Mouse (Mus musculus) A20 (cell line): ENCODE measurements around the gene N4bp2.
"Not testable (repeated sequence)": the region's sequence is repeated elsewhere in the genome, so short reads cannot be mapped to it uniquely, and the experiment has no call there.

Experiments
- DNase-seq: peaks from one replicate; pipeline ENCODE4 v3.0.0-alpha.2; 2011; ENCODE audit warnings: low read depth, low spot score

Gene N4bp2

DNA sequence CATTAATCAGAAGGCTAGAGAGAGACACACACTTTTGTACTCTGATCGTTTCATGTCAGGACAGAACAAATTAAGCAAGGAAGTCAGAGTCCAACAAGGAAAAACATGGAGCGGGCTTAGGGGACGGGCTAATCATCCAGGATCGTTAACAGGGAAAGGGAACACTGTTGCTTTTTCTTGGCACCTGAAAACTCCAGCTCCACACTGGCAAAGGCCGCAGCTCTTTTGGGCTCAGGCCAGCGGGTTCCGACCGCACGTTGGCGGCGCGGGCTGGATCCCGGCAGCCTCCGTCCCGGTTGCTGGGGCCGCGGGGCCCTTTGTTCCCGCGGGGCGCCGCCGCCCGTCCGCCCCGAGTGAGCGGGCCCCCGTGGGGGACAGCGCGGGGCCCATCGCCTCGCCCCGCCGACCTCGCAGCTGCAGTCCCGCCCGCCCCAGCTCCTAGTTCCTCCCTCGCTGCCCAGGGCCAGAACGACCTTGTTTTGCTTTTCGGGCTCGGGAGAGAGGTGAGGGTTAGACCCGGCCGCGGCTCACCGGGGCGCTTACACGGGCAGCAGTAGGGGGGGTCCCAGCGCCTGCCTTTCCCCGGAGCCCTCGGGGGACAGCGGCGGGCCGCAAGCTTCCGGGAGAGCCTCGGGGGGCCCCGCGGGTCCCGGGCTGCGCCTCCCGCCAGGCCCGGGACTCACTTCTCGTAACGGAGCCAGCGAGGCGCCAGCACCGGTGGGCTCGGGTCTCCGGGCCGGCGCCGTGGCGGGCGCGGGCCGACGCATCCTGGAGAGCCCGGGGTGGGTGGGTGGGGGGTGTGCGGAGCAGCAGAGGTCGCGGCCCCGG is at the start of gene N4bp2:
Gene N4bp2 (plus strand): TSS at position 434 of the 828 bp plus-strand sequence.
- DNase-seq: peak; percentile 83

- DNase-seq: no peak
Measured at GRCm38 (mm10) chr5:65715084-65715483, 48.2 kb upstream of the N4bp2 start.

- no peak for DNase-seq
Measured at GRCm38 (mm10) chr5:65717063-65717902, 46.0 kb upstream of the N4bp2 start.

DNA sequence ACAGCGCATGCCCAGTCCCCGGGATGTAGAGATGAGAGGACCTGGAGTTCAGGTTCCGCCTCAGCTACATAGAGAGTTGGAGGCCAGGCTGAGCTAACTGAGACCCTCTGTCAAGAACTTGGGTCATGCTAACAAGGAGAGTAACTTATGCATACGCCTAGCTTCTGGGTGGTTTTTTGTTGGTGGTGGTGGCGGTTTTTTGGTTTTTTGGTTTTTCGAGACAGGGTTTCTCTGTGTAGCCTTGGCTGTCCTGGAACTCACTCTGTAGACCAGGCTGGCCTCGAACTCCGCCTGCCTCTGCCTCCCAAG is 45.5 kb upstream of the N4bp2 start:
- not testable (repeated sequence) for DNase-seq

DNA sequence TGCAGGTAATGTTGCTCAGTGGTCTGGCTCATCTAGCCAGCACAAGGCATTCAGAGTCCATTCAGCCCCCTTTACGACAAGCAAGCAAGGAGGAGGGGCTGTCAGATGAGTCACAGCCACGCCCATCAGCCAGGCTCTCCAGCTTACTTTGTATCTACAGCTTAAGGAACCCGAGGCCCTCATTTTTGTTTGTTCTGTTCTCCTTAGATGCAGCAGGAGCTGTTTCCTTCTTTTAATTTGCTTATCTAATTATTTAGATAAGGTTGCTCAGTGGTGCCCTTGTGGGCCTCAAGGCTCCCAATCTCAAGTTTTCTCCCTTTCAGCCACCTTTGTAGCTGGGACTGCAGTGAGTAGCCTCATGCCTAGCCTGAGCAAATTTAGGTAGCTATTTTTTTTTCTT is 45.0 kb upstream of the N4bp2 start:
- no peak for DNase-seq

GRCm38 (mm10) chr5:65724311-65725054 is 38.8 kb upstream of the N4bp2 start:
- DNase-seq: peak; percentile 95

GRCm38 (mm10) chr5:65731173-65732007 is 31.9 kb upstream of the N4bp2 start:
- no peak for DNase-seq

GRCm38 (mm10) chr5:65735601-65736000 is 27.7 kb upstream of the N4bp2 start:
- DNase-seq: no peak

DNA sequence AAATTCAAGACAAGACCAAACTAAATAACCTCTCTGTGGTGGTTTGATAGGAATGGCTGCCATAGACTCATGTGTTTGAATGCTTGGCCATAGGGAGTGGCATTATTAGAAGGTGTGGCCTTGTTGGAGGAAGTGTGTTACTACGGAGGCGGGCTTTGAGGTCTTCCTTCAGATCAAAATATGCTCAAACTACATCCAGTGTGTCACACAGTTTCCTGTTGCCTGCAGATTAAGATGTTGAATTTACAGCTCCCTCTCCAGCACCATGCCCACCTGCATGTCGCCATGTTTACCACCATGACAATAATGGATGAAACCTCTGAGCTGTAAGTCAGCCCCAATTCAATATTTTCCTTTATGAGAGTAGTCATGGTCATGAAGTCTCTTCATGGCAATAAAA is 24.0 kb upstream of the N4bp2 start:
- no peak for DNase-seq

DNA sequence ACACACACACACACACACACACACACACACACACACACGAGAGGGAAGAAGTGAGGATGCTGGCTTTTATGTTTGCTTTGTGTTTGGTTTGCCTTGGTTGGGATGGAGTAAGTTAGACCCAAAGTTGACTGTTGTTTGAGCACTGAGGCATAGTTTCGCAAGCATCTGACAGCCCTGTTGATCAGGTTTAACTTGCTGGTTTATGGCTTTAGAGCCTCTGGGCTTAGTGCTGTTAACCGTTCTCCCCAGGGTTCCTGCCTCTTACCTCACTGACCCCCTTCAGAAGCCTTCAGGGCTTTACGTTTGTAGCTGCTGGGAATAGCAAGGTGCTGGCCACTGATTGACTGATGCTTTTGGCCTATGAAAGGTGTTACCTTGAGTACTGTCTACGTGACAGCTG is 16.4 kb upstream of the N4bp2 start:
- no peak for DNase-seq

- no peak for DNase-seq
Measured at GRCm38 (mm10) chr5:65748386-65748785, 14.9 kb upstream of the N4bp2 start.

DNA sequence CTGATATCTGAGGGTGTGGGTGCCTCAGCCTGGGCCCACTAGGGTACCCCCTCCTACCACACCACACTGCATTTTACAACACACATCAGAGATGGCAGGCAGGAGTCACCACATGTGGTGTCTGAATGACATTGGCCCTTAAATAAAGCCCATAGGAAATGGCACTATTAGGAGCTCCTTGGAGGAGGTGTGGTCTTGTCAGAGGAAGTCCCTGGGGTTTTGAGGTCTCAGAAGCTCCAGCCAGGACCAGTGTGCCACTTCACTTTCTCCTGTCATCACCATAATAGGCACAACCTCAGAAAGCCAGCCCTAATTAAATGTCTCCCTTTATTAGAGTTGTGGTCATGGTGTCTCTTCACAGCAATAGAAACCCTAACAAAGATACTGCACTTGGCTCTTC is 14.4 kb upstream of the N4bp2 start:
- no peak for DNase-seq

- DNase-seq: no peak
Measured at GRCm38 (mm10) chr5:65752021-65752420, 11.3 kb upstream of the N4bp2 start.

GRCm38 (mm10) chr5:65755859-65756258 is 7.5 kb upstream of the N4bp2 start:
- no peak for DNase-seq

DNA sequence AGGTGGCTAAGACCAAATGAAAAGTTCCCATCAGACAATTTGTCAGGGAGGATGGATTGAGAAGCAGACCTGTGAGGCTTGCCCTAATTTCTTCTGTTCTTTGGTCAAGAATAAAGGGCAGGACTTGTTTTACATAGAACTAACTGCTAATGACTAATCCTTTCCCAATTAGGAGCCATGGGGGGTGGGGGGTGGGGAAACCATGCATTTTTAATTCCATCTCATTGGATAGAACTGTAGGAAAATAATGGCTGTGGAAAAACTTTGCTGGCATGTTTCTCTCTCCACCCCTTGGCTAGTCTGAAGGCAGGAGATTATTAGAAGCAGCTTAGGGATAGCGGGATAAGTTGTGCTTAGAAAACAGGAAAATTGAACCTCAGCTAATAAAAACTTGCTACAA is 6.2 kb upstream of the N4bp2 start:
- no peak for DNase-seq

- DNase-seq: no peak
Measured at GRCm38 (mm10) chr5:65760041-65760440, 3.3 kb upstream of the N4bp2 start.

- DNase-seq: no peak
Measured at GRCm38 (mm10) chr5:65760599-65760998, 2.7 kb upstream of the N4bp2 start.

DNA sequence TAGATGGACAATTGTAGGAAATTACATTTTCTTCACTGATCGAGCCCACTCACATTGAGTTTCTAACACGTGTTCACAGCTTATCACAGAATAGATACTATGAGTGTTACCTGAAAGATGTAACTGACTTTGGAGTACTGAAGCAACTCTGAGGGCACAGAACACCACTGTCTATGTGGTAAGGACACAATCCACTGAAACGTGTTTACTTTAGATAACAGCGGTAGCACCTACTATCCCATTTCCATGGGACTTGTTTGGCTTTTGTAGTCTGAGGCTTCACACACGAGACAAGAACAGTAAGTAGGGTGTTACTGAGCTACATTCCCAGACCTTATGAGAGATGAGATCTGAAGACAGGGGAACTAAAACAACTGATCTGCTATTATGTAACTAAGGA is 2.3 kb upstream of the N4bp2 start:
- no peak for DNase-seq

GRCm38 (mm10) chr5:65761921-65762320 is 1.4 kb upstream of the N4bp2 start:
- no peak for DNase-seq

DNA sequence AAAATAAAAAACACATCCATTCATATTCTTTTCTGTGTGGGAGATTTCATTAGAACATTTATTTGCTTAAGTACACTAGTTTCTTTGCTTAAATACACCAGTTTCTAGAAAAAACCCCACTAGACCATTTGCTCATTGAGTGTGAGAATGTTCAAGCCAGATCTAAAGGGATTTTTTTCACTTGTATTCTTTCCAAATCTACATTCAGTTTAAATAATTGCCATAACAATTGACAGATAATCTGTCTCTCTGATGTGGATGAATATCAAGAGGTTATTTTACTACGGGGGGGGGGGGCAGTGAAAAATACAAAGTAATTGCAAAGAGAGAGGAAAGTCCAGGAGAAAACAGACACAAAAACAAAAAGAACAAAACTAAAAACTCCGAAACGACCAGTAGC is 635 bp upstream of the N4bp2 start:
- no peak for DNase-seq
